8 mouse cellular contexts compared by ENCODE assay signal in the genomic region with DNA sequence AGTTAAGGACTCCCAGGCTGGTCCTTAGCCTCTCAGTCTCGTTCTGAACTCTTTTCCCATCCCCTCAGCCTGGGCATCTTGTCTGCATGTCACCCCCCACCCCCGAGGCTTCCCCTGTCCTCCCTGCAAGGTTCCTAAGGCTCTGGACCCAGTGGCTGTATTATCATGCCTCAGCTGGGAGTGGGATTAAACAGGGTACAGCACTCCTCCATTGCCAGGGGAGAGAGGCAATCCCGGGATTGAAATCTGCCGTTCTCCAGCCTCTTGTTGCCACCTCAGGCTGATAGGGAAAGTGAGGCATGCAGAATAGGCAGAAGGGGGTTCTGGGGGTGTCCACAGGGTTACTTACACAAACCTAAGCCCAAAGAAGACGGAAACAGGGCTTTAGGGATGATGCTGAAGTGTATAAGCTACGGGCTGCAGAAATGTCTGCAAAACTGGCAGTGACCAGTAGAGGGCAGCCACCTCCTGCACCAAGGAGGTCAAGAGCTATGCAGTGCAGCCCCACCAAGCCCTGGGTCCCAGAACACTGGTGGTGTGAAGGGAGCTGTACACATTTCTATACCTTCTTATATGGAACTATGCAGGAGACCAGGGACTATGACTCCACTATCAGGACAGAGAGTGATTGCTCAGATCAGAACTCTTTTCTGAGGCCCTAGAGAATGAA. TPM values are rescaled to one million over a fixed set of nuclear protein-coding genes. Genes with fewer than 3 reads are reported as not detected.
DNase-seq lines count a peak whose midpoint lies in the region; ATAC-seq and TF ChIP-seq lines count a peak whose summit lies in the region.

No protein-coding gene starts in this region.

- H3K27ac ChIP-seq in ES-E14 (ENCODE audit: insufficient read depth, low read depth, low read length, poor library complexity, severe bottlenecking) = no peak overlapping the region

- no peak overlapping the region for H3K4me3 ChIP-seq in ES-E14 (ENCODE audit: insufficient read depth in 1 of 2, low read depth in 1 of 2, low read length in 2 of 2, poor library complexity in 1 of 2, severe bottlenecking in 1 of 2)

- peak; percentile 77 for ATAC-seq in granulocyte monocyte progenitor cell, adult 5-6 weeks (replicated peaks; ENCODE audit: poor library complexity, severe bottlenecking)

- peaks cover 30% of the 10 kb centered on the region; the same call in 1 of the 2 replicates for H3K36me3 ChIP-seq in ES-E14 (ENCODE audit: control insufficient read depth, insufficient read depth, low read length, poor library complexity, severe bottlenecking)

- H3K4me1 ChIP-seq in ES-E14 (ENCODE audit: control insufficient read depth in 2 of 2, insufficient read depth in 2 of 2, low read length in 2 of 2, poor library complexity in 1 of 2) = peaks cover 0 to 6% of the 10 kb centered on the region in 2 experiments; a peak in 1 of 4 replicates

- DNase-seq in adrenal gland, adult 18-20 months (ENCODE audit: low spot score in 2 of 2) = peak; percentile 50 to 53
- no peak for DNase-seq in adrenal gland, postnatal 4 days (ENCODE audit: low spot score in 2 of 2)
- DNase-seq in ES-E14 (ENCODE audit: low read depth, low spot score) = peak; percentile 55
- DNase-seq in cerebellum, postnatal 14 days = peak; percentile 75 to 82
- DNase-seq in kidney, postnatal 4 days = peak; percentile 80
- DNase-seq in lung, postnatal 10 days = peak; percentile 67
- peak; percentile 66 for DNase-seq in right cerebral cortex, postnatal 14 days

- no peak overlapping the region for H3K9ac ChIP-seq in ES-E14 (ENCODE audit: insufficient read depth, low read depth, low read length, poor library complexity, severe bottlenecking)

- no peaks in the 10 kb centered on the region for H3K9me3 ChIP-seq in ES-E14 (ENCODE audit: control insufficient read depth, insufficient read depth, low read depth, low read length)

- in situ Hi-C loops in ES-E14 (cut with MboI; ENCODE audit: low sequenced_read_pairs in 2 of 2, unreplicated experiment in 2 of 2) = no loop called here

TF ChIP-seq in ES-E14, 5 proteins besides CTCF, POLR2A, EP300 and RAD21:
- TF ChIP-seq ZC3H11A (IDR thresholded peaks at IDR 0.05; ENCODE audit: borderline replicate concordance, low read depth, low read length) (peak; percentile 49; the same call in 1 of the 2 replicates), ZNF384 (IDR thresholded peaks at IDR 0.05; ENCODE audit: low read depth, low read length) (no peak)

RNA-seq across cellular contexts. Expression of a gene that starts 38.4 kb away (rescaled TPM):
- 10 to 100 TPM; 45.0 to 50.0 TPM for total RNA-seq in adrenal gland, adult 18-20 months (2021)
- total RNA-seq in adrenal gland, postnatal 4 days (2021) = 10 to 100 TPM; 51.6 to 82.9 TPM
- 25.2 and 29.8 TPM in 2 replicates for total RNA-seq in ES-E14 (2012; rRNA removed)
- total RNA-seq in granulocyte monocyte progenitor cell, adult 5-6 weeks (2014; fragmentation: Nextera tagmentation) = not detected in 2 replicates
- total RNA-seq in granulocyte monocyte progenitor cell, adult 5-6 weeks (2017) = 0.05 TPM in 1 of 2 replicates, not detected in the other

Comparison
In these comparisons a context has a peak if more than half of its experiments do, and no peak if none do; other contexts are left out.
1. DNase-seq: peak in adrenal gland, adult 18-20 months (2 of 2), ES-E14 (single experiment), cerebellum, postnatal 14 days (2 of 2), kidney, postnatal 4 days (2 of 2), lung, postnatal 10 days (single experiment) and right cerebral cortex, postnatal 14 days (single experiment); none in adrenal gland, postnatal 4 days (0 of 2).
2. RNA of a gene that starts 38.4 kb away (total RNA-seq): 51.6 to 82.9 TPM in adrenal gland, postnatal 4 days, 45.0 to 50.0 TPM in adrenal gland, adult 18-20 months and 25.2 to 29.8 TPM in ES-E14; 0.05 TPM in granulocyte monocyte progenitor cell, adult 5-6 weeks; every median in the first group is over 10 times any median in the second.